Mouse (Mus musculus) bone marrow, adult 2 months (tissue): Measurements from ENCODE around the gene Agbl4.

ENCODE experiments used
- CTCF ChIP-seq: fragments of 200-500 bp; IDR thresholded peaks from 2 replicates; pipeline ENCODE4 v1.5.1; 2011; ENCODE audit warnings: low read length, control low read depth; ENCODE audit not compliant: control insufficient read depth, insufficient read depth
- POLR2A ChIP-seq: fragments of 200-500 bp; IDR thresholded peaks from 2 replicates; pipeline ENCODE4 v1.6.1; 2011; ENCODE audit warnings: low read depth, mild to moderate bottlenecking, control low read depth, low read length, borderline replicate concordance; ENCODE audit not compliant: control insufficient read depth

DNA sequence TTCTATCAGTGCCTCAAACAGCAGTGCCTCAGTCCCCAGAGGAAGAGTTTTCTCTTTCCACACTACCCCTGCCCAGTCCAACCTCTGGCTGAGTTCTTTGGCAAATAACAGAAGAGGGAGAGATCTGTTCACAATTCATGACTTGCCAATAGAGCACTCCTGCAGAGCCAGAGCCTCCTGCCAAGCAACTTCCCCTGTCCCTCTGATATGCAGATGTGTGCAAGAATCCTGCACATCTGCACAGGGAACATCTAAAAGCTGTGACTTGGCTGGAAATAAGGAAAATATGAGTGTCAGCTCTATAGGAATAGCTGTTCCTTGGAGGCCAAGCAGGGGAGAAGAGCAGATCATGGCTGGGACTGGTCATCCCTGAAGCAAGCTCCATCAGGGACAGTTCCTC is 993.3 kb downstream of the Agbl4 start:
- TF ChIP-seq CTCF (no peak), POLR2A (no peak)
